Mouse (Mus musculus): ENCODE measurements around the gene Slc6a13.

Slc6a13 gene

GRCm38 (mm10) chr6:121299954-121300353 is at the start of gene Slc6a13:
TSS of gene Slc6a13 (plus strand) at chr6:121300227.
- peak; percentile 5 for DNase-seq

GRCm38 (mm10) chr6:121250406-121250805 is 49.6 kb upstream of the Slc6a13 start:
- no peak for DNase-seq

GRCm38 (mm10) chr6:121251256-121251655 is 48.8 kb upstream of the Slc6a13 start:
- DNase-seq = no peak

- peak; percentile 85 for DNase-seq
Measured at GRCm38 (mm10) chr6:121260548-121260947, 39.5 kb upstream of the Slc6a13 start.

GRCm38 (mm10) chr6:121261233-121261632 is 38.8 kb upstream of the Slc6a13 start:
- DNase-seq = no peak

GRCm38 (mm10) chr6:121262004-121262403 is 38.0 kb upstream of the Slc6a13 start:
- no peak for DNase-seq

GRCm38 (mm10) chr6:121262496-121262895 is 37.5 kb upstream of the Slc6a13 start:
- DNase-seq = no peak

GRCm38 (mm10) chr6:121270156-121270555 is 29.9 kb upstream of the Slc6a13 start:
- no peak for DNase-seq

GRCm38 (mm10) chr6:121271707-121272074 is 28.3 kb upstream of the Slc6a13 start:
- DNase-seq = no peak

- peak; percentile 82 for DNase-seq
Measured at GRCm38 (mm10) chr6:121272075-121272800, 27.8 kb upstream of the Slc6a13 start.

GRCm38 (mm10) chr6:121274356-121274755 is 25.7 kb upstream of the Slc6a13 start:
- peak; percentile 39 for DNase-seq

- DNase-seq = no peak
Measured at GRCm38 (mm10) chr6:121284132-121284531, 15.9 kb upstream of the Slc6a13 start.

GRCm38 (mm10) chr6:121299317-121299716 is 710 bp upstream of the Slc6a13 start:
- DNase-seq = no peak

GRCm38 (mm10) chr6:121300504-121300903 is 477 bp downstream of the Slc6a13 start:
- no peak for DNase-seq

- DNase-seq = no peak
Measured at GRCm38 (mm10) chr6:121303466-121304220, 3.6 kb downstream of the Slc6a13 start.

GRCm38 (mm10) chr6:121304630-121305029 is 4.6 kb downstream of the Slc6a13 start:
- DNase-seq = no peak

GRCm38 (mm10) chr6:121305571-121305970 is 5.5 kb downstream of the Slc6a13 start:
- DNase-seq = no peak

GRCm38 (mm10) chr6:121310984-121311383 is 11.0 kb downstream of the Slc6a13 start:
- no peak for DNase-seq

- no peak for DNase-seq
Measured at GRCm38 (mm10) chr6:121319099-121319498, 19.1 kb downstream of the Slc6a13 start.

GRCm38 (mm10) chr6:121322381-121323110 is 22.5 kb downstream of the Slc6a13 start:
- DNase-seq = no peak

- DNase-seq = no peak
Measured at GRCm38 (mm10) chr6:121325298-121325697, 25.3 kb downstream of the Slc6a13 start.

- no peak for DNase-seq
Measured at GRCm38 (mm10) chr6:121325740-121326139, 25.7 kb downstream of the Slc6a13 start.

GRCm38 (mm10) chr6:121326486-121327069 is 26.6 kb downstream of the Slc6a13 start:
- no peak for DNase-seq
